Mouse (Mus musculus) lung, adult 2 months (tissue): ENCODE measurements around the gene Pcsk7. TPM values are rescaled to one million over a fixed set of nuclear protein-coding genes. Genes with fewer than 3 reads are reported as not detected.

Experiments used
- DNase-seq: peaks from one replicate; pipeline ENCODE4 v3.0.0; 2022
- H3K4me1 ChIP-seq: fragments of 200-500 bp; 2 replicates; pipeline ENCODE4 v1.6.1; 2011; ENCODE audit warnings: low read length; ENCODE audit not compliant: control insufficient read depth, insufficient read depth
- H3K4me3 ChIP-seq: fragments of 200-500 bp; replicated peaks from 2 replicates; pipeline ENCODE3; 2011; ENCODE audit warnings: low read depth, mild to moderate bottlenecking, control low read depth, low read length; ENCODE audit errors: extremely low read depth
- CTCF ChIP-seq: fragments of 200-500 bp; IDR thresholded peaks from 2 replicates; pipeline ENCODE4 v1.5.1; 2011; ENCODE audit warnings: mild to moderate bottlenecking, low read length, control low read depth; ENCODE audit not compliant: insufficient read depth
- POLR2A ChIP-seq: fragments of 200-500 bp; IDR thresholded peaks from 2 replicates; pipeline ENCODE4 v1.6.1; 2011; ENCODE audit warnings: low read depth, mild to moderate bottlenecking, control low read depth, low read length, borderline replicate concordance; ENCODE audit errors: extremely low read depth
- WGBS: fragments of 180-500 bp; shearing (Covaris S2); methylation state at CpG from one replicate; pipeline ENCODE4 v1.1.7; 2018; 5-methylcytosine and 5-hydroxymethylcytosine counted together
- polyA plus RNA-seq: library from polyadenylated mRNA; depleted of rRNA; stranded (reverse); fragments of >200 nt; gene quantifications from 2 replicates; pipeline ENCODE4 v1.2.3, GENCODE M21; 2012

The Pcsk7 gene
- polyA plus RNA-seq, 1 experiment = 33.4 TPM

DNA sequence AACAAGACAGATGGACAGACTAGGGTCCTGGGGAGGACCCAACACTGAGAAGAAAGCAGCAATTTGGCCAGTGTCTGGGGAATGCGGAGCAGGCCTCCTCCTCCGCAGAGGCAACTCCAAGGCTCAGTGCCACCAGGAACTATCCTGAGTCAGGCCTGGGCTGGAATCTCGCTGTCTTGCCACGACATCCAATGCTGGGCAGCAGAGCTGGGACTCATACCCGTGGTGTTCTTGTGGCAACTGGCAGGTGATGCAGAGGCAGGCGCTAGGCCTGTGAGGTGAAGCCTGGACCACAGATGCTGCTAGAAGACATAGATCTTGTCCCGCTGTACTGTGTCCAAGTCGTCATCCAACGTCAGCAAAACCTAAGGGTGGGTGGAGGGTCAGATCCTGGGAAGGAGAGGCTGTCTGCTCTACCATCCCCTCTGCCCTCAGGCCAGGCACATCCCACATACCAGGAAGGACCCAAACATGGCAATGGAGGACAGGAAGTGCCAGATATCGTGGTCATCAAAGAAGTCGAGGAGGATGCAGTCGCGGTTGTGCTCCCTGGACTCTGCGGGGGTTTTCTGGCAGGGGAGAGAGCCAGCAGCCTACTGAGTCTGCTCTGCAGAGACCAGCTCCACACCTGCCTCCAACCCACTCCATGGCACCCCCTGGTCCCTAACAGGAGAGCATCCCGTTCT, 32.8 kb downstream of the Pcsk7 start:
- H3K4me1 ChIP-seq = 0 out of 2 replicates have a peak, but pooled peaks cover 3% of the 10 kb centered on the region
- 79% methylated on average over 15 of the region's 15 CpGs for WGBS
- DNase-seq = no peak
- TF ChIP-seq CTCF = no peak
- TF ChIP-seq POLR2A = no peak
- H3K4me3 ChIP-seq = no peak overlapping the region

DNA sequence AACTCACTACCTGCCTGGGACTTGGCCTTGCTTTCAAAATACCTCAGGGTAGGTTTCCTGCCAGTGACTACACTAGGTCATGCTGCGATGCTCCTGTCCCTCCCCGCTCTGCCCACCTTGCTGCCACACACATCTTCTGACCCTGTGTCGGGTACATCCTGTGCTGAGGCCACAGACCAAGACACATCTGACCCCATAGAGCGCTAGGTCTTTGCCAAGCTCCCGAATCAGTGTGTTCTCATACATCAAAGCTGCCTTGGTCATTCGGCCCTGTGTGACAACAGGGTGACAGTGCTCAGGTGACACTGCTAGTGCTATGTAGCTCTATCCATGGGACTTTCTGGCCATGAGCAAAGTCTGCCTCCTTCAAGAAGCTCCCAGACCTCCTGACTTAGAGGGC, 33.5 kb downstream of the Pcsk7 start:
- 0 out of 2 replicates have a peak, but pooled peaks cover 3% of the 10 kb centered on the region for H3K4me1 ChIP-seq
- no peak overlapping the region for H3K4me3 ChIP-seq
- 87% methylated on average over 6 of the region's 6 CpGs for WGBS
- TF ChIP-seq CTCF = no peak
- no peak for TF ChIP-seq POLR2A
- no peak for DNase-seq

DNA sequence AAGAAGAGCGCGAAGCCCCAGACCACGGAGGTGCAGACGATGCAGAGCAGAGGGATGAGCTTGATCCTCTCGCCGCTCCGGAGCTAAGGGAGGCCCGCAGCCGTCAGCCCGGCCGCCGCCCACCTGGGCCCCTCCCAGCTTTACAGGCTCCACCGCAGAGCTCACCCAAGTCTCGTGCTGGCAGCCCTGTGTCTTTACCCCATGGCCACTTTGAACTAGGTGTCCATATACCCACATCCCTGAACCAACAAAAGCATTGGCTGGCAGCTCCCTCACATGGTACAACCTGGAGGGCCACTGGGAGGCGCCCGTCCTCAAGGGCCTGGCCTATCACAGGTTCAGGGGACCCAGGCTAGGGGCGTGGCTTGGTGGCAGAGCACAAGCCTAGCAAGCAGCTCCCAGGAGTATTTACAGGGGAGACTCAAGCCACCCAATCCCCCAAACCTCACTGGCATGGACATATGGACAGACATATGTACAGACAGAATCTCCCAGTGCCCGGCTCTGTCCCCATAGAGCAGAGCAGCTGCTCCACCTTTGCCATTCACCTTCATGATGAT, 35.1 kb downstream of the Pcsk7 start:
- DNase-seq = no peak
- TF ChIP-seq CTCF (no peak), POLR2A (no peak)
- WGBS = 71% methylated on average over 18 of the region's 18 CpGs
- Histone ChIP-seq H3K4me3 (no peak overlapping the region), H3K4me1 (0 out of 2 replicates have a peak, but pooled peaks cover 2% of the 10 kb centered on the region)

DNA sequence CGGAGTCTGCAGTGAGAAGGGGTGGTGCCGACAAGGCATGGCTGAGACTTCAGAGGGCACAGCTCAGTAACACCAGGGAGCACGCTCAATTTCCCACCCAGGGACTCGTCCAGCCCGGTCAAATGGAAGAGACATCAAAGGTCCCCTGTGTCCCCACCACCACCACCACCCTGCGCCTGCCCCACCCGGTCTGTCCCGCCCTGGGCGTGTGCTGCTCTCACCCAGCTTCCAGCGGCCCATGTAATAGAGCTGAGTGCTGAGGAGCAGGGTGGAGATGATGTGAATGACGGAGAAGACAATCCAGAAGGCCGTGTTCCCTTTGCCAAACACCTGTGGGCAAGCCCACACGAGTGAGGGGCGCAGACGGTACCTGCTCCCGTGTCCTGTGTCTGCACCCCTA, 36.2 kb downstream of the Pcsk7 start:
- Histone ChIP-seq H3K4me1 (no peaks in the 10 kb centered on the region), H3K4me3 (no peak overlapping the region)
- no peak for DNase-seq
- WGBS = 92% methylated on average over 16 of the region's 16 CpGs
- no peak for TF ChIP-seq POLR2A
- TF ChIP-seq CTCF = no peak

DNA sequence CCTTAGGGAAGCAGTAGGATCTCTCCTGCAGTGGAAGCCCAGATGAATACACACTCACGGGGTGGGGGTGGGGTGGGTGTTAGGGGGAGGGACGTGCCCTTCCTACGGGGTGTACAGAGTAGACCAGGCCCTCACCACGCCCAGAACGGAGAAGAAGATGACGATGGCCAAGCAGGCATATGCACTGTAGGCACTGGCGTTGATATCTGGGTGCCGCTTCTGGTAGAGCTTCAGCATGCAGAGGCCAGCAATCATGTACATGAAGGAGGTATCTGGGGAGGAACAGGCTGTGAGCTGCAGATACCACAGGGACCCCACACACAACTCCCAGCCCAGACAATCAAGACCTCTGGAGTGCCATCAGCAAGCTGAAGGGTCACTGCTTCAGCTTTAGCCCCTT, 36.6 kb downstream of the Pcsk7 start:
- Histone ChIP-seq H3K4me1 (no peaks in the 10 kb centered on the region), H3K4me3 (no peak overlapping the region)
- 91% methylated on average over 8 of the region's 8 CpGs for WGBS
- no peak for TF ChIP-seq POLR2A
- TF ChIP-seq CTCF = no peak
- DNase-seq = no peak

GRCm38 (mm10) chr9:45943628-45944505, 37.6 kb downstream of the Pcsk7 start:
- WGBS = 83% methylated on average over 8 of the region's 8 CpGs
- no peak overlapping the region for H3K4me3 ChIP-seq
- TF ChIP-seq CTCF = no peak
- TF ChIP-seq POLR2A = no peak
- no peaks in the 10 kb centered on the region for H3K4me1 ChIP-seq
- DNase-seq = no peak

GRCm38 (mm10) chr9:45944506-45945400, 38.5 kb downstream of the Pcsk7 start:
- 68% methylated on average over 13 of the region's 13 CpGs for WGBS
- TF ChIP-seq POLR2A = no peak
- no peak for TF ChIP-seq CTCF
- Histone ChIP-seq H3K4me1 (no peaks in the 10 kb centered on the region), H3K4me3 (no peak overlapping the region)
- DNase-seq = no peak

GRCm38 (mm10) chr9:45945721-45946120, 39.4 kb downstream of the Pcsk7 start:
- TF ChIP-seq POLR2A (no peak), CTCF (no peak)
- H3K4me1 ChIP-seq = no peaks in the 10 kb centered on the region
- 71% methylated on average over 13 of the region's 13 CpGs for WGBS
- no peak for DNase-seq
- H3K4me3 ChIP-seq = no peak overlapping the region
